15 mouse cellular contexts compared by ENCODE assay signal in the genomic region with DNA sequence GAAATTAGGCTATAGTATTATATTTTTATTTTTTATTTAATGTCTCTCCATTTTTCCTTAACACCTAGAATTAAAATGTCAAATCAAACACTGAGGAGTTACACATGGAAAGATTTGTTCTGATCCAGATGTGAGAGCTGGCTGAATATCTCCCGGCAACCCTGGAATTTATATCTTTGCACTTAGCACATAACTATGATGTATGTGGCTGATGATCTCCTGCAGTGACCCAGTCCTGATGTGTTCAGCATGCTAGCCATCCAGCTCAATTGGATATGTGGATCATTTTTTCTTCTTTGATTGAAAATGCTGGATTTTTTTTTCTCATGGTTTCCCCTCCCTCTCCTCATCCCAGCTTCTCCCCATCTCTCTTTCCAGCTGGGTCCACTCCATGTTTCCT.
"Had no signal": no experiment of that assay in that cellular context is flagged by ENCODE, and none has a peak within 500 bp of the region (broad histone marks: within the 10 kb centered on the region; RNA-seq: fewer than 3 reads in every experiment).

No protein-coding gene starts in this region.

- H3K9me3 ChIP-seq: intestine, embryonic 15.5 days; limb, embryonic 15.5 days; megakaryocyte, embryonic 14.5 days had no signal

- H3K4me3 ChIP-seq: intestine, embryonic 15.5 days; limb, embryonic 15.5 days; megakaryocyte, embryonic 14.5 days had no signal

- DNase-seq: kidney, adult 2 months; layer of hippocampus, postnatal 36 days; left cerebral cortex, postnatal 4 days; liver, postnatal 0 days; lung, embryonic 14.5 days; thymus, adult 18-20 months; thymus, postnatal 36 days had no signal

- H3K27ac ChIP-seq: intestine, embryonic 15.5 days; limb, embryonic 15.5 days; liver, embryonic 14.5 days had no signal

- H3K27me3 ChIP-seq: intestine, embryonic 15.5 days; limb, embryonic 15.5 days; megakaryocyte, embryonic 14.5 days had no signal

- H3K4me1 ChIP-seq: intestine, embryonic 15.5 days; limb, embryonic 15.5 days; megakaryocyte, embryonic 14.5 days had no signal

- H3K4me2 ChIP-seq: intestine, embryonic 15.5 days; limb, embryonic 15.5 days; liver, embryonic 11.5 days; lung, embryonic 14.5 days; midbrain, embryonic 11.5 days had no signal

- H3K36me3 ChIP-seq: intestine, embryonic 15.5 days; limb, embryonic 15.5 days had no signal

- H3K9ac ChIP-seq: intestine, embryonic 15.5 days; limb, embryonic 15.5 days; liver, embryonic 14.5 days; liver, postnatal 0 days; lung, embryonic 14.5 days had no signal

- ATAC-seq: hindbrain, embryonic 16.5 days; intestine, embryonic 15.5 days; liver, postnatal 0 days; lung, postnatal 0 days had no signal
